Mouse (Mus musculus): ENCODE results near the gene Gm28168.
"Not testable (repeated sequence)": the region's sequence is repeated elsewhere in the genome, so short reads cannot be mapped to it uniquely, and the experiment has no call there.

The Gm28168 gene

GRCm38 (mm10) chr1:117927715-117928114 is at the start of gene Gm28168:
Gm28168 (plus strand) TSS chr1:117928015.
- not testable (repeated sequence) for DNase-seq (ENCODE audit: low spot score in 2 of 2)

GRCm38 (mm10) chr1:117965639-117966038 is 37.8 kb downstream of the Gm28168 start, which contains the start of gene Gm7145:
Gm7145 (plus strand) TSS chr1:117965939.
- no peak for DNase-seq (ENCODE audit: low spot score in 2 of 2)
